Mouse (Mus musculus): ENCODE results near the gene Trpv5.

The Trpv5 gene

GRCm38 (mm10) chr6:41640449-41640848 is 40.1 kb downstream of the Trpv5 start:
- no peak for DNase-seq (ENCODE audit: low spot score)

DNA sequence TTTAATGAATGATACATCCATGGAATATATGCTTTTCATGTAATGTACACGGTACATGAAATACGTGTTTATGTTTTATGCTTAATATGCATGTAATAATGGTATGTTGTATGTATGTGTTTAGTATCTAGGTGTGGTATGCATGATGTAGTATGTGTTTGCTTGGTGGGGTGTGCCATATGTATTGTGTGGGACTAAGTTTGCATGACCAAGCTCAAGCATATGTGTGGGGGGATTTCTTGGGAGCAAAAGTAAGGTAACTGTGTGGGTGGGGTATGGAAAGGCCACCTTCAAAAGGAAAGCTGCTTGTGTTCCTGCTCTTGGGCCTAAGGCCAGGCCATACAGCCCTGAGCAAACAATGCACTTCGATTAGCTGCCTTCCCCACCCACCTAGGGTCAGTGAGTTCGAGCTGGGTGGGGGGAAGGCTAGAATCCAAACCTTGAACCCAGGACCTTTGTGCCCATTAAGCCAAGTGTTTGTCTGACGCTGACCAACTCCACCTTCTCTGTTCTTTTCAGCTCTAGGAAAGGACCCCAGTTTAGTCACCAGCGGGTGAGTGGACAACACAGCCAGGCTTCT is 42.6 kb downstream of the Trpv5 start:
- no peak for DNase-seq (ENCODE audit: low spot score)

DNA sequence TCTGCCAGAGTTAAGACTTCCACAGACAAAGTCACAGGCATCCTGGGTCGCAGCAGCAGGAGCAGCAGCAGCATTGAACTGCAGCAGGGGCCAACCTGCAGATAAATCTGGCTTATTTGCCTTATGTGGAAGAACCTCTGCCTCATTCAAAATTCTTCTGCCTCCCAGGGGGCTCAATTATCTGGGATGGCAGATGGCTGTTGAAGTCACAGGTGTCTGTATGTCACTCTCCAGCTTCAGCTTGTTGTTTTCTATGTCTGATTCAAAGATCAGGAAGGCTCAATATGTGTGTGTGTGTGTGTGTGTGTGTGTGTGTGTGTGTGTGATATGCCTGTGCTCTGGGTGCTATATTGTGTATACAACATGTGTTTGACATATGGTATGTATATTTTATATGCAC is 43.2 kb downstream of the Trpv5 start:
- no peak for DNase-seq (ENCODE audit: low spot score)

DNA sequence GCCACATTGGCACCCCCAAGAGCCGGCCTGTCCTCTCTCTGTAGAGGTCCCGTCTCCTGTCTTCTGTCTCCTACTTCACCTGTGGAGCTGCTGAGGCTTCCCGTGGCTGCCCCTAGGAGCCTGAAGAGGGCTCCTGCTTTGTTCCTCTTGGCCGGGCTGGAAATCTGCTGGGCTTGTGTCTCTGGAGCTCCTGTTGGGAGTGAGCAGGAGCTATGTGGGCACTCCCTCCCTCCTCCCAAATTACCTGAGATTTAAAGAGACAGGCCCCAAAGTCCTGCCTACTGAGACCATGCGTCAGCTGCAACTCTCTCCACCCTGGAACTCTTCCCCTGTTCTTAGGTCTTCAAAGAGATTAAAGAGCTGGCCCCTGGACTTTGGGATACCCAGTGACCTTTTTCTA is 44.4 kb downstream of the Trpv5 start, which contains the start of gene Trpv6:
Gene Trpv6 (minus strand): TSS at position 228 of the 400 bp plus-strand sequence.
- no peak for DNase-seq (ENCODE audit: low spot score)

GRCm38 (mm10) chr6:41635211-41635610 is 45.4 kb downstream of the Trpv5 start:
- no peak for DNase-seq (ENCODE audit: low spot score)

GRCm38 (mm10) chr6:41631549-41631948 is 49.0 kb downstream of the Trpv5 start:
- no peak for DNase-seq (ENCODE audit: low spot score)

GRCm38 (mm10) chr6:41630791-41631190 is 49.8 kb downstream of the Trpv5 start:
- DNase-seq (ENCODE audit: low spot score): no peak

- DNase-seq (ENCODE audit: low spot score): no peak
Observed at GRCm38 (mm10) chr6:41628180-41628579, 52.4 kb downstream of the Trpv5 start.

DNA sequence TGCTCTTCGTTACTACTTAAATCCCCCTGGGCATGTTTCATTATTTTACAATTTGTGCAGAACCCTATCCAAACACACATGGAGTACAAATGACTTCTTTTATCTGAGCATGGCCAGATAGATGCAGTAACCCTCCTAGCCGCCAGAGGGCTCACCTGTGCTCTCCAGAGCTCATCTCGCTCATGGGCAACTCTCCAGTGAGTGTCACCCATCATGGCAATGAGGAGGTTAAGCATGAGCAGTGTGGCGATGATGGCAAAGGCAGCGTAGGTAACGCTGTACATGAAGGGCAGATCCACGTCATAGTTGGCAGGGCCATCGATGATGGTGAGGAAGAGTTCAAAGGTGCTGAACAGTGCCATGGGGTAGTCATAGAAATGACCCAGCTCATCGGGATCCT is 57.9 kb downstream of the Trpv5 start:
- DNase-seq (ENCODE audit: low spot score): peak; percentile 33

DNA sequence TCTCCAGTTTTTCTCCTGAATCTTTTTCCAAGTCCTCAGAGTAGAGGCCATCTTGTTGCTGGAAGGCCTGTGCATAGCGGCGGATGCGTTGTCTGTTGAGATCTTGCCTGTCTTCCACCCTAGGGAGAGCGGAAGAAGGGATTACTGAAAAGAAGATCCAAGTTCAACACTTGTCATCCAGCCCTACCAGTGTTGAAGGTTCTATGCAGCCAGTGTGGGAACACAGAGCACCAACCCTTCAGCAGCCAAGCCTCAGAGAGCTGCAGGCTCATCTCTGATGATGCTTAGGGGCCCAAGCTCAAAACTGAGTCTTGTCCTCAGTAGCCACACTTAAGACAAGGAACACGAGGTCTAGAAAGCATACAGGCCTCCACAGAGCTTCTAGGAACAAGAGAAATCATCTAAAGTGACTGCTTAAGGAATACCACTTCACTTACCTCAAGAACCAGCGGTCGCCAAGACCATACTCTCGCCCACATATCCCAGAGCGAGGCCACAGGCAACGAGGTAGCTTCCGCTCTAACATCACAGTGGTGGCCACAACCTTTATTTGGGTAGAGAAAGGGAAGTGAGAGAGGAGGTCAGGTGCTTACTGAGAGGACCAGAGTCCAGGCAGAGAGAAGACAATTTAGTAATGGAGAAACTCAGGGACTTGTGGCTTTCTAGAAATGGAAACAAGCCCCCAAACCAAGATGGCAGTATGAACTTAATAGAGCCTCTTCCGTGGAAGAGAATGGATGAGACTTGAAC is 59.2 kb downstream of the Trpv5 start:
- no peak for DNase-seq (ENCODE audit: low spot score)

DNA sequence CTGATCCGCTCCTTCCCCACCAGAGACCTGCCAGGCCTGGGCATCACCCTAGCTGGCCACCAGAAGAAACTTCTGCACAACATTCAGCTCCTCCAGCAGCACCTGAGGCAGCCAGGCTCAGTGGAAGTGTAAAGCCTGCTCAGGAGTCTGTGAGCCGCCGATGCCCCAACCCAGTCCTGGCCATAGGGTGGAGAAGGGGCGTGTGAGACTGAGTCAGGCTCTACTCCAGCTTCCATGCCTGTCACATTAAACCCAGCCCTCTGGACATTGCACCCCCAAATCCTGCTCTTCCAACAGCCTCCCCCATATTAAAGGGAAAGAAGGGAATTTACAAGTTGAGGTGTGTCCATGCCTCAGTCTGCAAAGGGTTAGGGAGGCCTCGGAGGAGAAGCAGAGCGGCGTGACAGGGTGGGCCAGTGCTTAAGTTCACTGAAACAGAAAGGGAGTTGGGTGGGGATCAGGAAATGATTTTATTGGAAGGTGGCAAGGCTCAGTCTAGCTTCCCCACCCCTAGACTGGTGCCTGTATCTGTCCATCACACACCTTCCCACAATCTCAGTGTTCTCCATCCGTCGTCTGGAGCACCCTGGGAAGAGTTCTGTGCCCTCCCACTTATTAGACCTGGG is 60.3 kb downstream of the Trpv5 start:
- no peak for DNase-seq (ENCODE audit: low spot score)

GRCm38 (mm10) chr6:41607637-41608036 is 72.9 kb downstream of the Trpv5 start:
- DNase-seq (ENCODE audit: low spot score): no peak

DNA sequence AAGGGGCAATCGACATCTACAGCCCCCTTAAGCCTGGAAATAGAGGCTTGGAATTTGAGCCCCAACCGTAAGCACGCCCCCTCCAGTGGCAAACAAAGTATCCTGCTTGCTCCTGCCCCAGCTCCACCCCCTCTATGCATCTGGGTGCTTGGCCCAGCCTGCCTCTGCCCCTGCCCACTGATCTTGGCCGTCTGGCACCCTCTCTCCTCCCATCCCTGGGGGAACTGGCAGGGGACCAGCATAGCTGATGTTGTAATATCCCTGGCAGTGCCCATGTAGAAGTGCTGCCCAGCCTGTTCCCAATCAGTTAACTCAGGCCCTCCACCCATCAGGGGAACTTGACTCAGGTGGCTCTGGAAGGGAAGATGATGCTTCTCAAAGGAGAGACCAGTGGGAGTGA is 74.4 kb downstream of the Trpv5 start:
- peak; percentile 23 for DNase-seq (ENCODE audit: low spot score)

GRCm38 (mm10) chr6:41605794-41606104 is 74.8 kb downstream of the Trpv5 start:
- no peak for DNase-seq (ENCODE audit: low spot score)

DNA sequence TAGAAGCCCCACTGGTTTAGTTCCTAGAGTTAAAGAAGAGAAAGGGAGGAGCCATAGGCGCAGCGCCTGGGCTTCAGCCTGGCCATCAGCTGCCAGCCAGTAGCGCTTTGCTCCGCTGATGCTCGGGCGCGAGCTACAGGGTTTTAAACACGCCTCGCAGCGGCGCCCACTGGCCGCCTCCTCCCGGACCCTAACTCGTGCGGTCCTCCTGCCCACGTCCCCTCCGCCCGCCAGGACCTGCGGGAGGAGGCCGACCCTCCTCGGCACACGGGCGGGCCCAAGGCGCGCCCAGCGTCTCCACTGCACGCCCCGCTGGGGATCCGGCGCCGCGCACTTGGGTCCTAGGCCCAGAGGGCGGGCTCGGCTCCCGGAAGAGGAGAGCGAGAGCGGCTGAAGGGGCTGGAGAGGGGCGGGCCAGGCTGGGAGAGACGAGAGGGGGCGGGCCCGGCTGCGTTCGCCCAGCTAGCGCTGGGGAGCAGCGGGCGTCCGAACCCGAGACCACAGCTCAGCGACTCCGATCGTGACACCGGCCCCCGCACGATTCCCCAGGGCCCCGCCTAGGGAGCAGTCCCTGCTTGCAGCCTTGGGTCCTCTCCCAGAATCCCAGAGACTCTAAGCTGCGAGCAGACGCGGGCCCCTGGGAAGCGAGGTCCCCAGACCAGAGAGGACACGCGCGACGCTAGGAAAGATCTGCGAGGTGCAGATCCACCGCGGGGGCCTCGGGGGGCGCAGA is 75.3 kb downstream of the Trpv5 start, which contains the start of gene Ephb6:
Gene Ephb6 (plus strand): TSS at position 422 of the 733 bp plus-strand sequence.
- peak; percentile 85 for DNase-seq (ENCODE audit: low spot score)

DNA sequence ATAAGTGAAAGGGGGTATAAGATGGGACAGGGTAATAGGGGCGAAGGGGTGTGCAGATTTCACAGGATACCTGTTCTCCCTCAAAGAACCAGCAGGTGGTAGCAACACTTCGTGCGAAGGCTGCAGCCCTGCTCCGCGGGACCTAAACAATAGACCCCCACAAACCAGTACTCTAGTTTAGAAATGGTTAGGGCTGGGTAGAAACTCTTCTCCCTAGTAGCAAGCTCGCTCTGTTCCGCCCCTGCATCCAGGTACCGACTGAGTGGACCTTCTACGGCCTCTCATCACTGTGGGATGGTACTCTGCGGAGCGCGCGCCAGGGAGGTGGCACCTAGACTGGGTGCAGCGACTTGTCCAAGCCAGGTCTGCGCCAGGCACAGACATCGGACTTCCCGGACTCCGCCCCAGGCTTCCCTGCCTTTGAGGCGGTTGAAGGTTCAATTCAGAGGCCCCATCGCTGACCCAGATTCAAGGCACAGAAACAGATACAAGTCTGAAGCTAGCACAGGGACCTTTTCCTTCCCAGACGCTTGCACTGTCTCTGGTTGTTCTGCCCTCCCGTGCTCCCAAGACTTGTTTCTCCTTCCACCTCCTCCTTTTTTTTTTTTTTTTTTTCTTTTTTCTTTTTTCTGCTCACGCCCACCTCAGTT is 76.0 kb downstream of the Trpv5 start:
- DNase-seq (ENCODE audit: low spot score): peak; percentile 86
